Mouse (Mus musculus): ENCODE data around the gene Il6ra. TPM values are rescaled to one million over a fixed set of nuclear protein-coding genes. Genes with fewer than 3 reads are reported as not detected.

Gene Il6ra
- polyA plus RNA-seq, 1 experiment from 2014 or later = 0.54 TPM

- peak; percentile 20; the same call in 1 of the 2 replicates for ATAC-seq
- 57% methylated on average over 6 of the region's 6 CpGs for WGBS
- Histone ChIP-seq H3K4me3 (replicated peaks; ENCODE audit: low read length) (no peak overlapping the region), H3K36me3 (ENCODE audit: control insufficient read depth, insufficient read depth) (no peaks in the 10 kb centered on the region), H3K9ac (replicated peaks; ENCODE audit: low read depth, low read length) (no peak overlapping the region), H3K27me3 (replicated peaks; ENCODE audit: control insufficient read depth, insufficient read depth, low read length) (no peaks in the 10 kb centered on the region), H3K27ac (ENCODE audit: low read length) (no peak overlapping the region), H3K4me2 (ENCODE audit: low read length) (no peak overlapping the region), H3K9me3 (ENCODE audit: control insufficient read depth, low read length) (no peaks in the 10 kb centered on the region), H3K4me1 (replicated peaks; ENCODE audit: control insufficient read depth, insufficient read depth, low read length) (peaks cover 13% of the 10 kb centered on the region)
These were observed 40.3 kb downstream of the Il6ra start for GRCm38 (mm10) chr3:89872684-89873083.

- Histone ChIP-seq H3K36me3 (ENCODE audit: control insufficient read depth, insufficient read depth) (no peaks in the 10 kb centered on the region), H3K27me3 (replicated peaks; ENCODE audit: control insufficient read depth, insufficient read depth, low read length) (no peaks in the 10 kb centered on the region), H3K9ac (replicated peaks; ENCODE audit: low read depth, low read length) (no peak overlapping the region), H3K4me2 (ENCODE audit: low read length) (no peak overlapping the region), H3K9me3 (ENCODE audit: control insufficient read depth, low read length) (no peaks in the 10 kb centered on the region), H3K4me1 (replicated peaks; ENCODE audit: control insufficient read depth, insufficient read depth, low read length) (peaks cover 16% of the 10 kb centered on the region), H3K27ac (ENCODE audit: low read length) (no peak overlapping the region), H3K4me3 (replicated peaks; ENCODE audit: low read length) (no peak overlapping the region)
- no peak for ATAC-seq
- WGBS = 58% methylated on average over 7 of the region's 7 CpGs
These were observed 40.8 kb downstream of the Il6ra start for GRCm38 (mm10) chr3:89872209-89872608.

DNA sequence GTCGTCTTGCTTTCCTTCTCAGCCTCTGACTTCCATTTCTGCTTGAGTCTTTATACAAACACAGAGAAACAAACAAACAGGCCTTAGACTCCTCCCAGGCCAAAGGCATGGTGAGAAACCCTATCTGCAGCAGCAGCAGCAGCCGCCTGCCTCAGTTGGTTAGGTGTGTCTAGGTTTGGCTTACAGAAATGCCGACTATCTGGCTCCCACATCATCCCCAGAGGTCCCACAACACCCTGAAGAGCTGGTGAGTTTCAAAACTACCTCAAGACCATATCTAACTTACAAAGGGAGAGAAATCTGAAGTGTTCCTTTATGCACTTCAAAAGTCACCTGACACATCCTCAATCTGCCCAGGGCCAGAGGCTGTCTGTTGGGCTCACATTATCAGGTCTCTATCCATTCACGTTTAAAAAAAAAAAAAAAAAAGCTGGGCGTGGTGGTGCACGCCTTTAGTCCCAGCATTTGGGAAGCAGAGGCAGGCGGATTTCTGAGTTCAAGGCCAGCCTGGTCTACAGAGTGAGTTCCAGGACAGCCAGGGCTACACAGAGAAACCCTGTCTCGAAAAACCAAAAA is 41.6 kb downstream of the Il6ra start:
- Histone ChIP-seq H3K9ac (replicated peaks; ENCODE audit: low read depth, low read length) (no peak overlapping the region), H3K4me2 (ENCODE audit: low read length) (no peak overlapping the region), H3K27ac (ENCODE audit: low read length) (no peak overlapping the region), H3K4me3 (replicated peaks; ENCODE audit: low read length) (no peak overlapping the region), H3K9me3 (ENCODE audit: control insufficient read depth, low read length) (no peaks in the 10 kb centered on the region), H3K36me3 (ENCODE audit: control insufficient read depth, insufficient read depth) (no peaks in the 10 kb centered on the region), H3K27me3 (replicated peaks; ENCODE audit: control insufficient read depth, insufficient read depth, low read length) (no peaks in the 10 kb centered on the region), H3K4me1 (replicated peaks; ENCODE audit: control insufficient read depth, insufficient read depth, low read length) (peaks cover 19% of the 10 kb centered on the region)
- ATAC-seq = no peak
- WGBS = 80% methylated on average over 8 of the region's 8 CpGs

DNA sequence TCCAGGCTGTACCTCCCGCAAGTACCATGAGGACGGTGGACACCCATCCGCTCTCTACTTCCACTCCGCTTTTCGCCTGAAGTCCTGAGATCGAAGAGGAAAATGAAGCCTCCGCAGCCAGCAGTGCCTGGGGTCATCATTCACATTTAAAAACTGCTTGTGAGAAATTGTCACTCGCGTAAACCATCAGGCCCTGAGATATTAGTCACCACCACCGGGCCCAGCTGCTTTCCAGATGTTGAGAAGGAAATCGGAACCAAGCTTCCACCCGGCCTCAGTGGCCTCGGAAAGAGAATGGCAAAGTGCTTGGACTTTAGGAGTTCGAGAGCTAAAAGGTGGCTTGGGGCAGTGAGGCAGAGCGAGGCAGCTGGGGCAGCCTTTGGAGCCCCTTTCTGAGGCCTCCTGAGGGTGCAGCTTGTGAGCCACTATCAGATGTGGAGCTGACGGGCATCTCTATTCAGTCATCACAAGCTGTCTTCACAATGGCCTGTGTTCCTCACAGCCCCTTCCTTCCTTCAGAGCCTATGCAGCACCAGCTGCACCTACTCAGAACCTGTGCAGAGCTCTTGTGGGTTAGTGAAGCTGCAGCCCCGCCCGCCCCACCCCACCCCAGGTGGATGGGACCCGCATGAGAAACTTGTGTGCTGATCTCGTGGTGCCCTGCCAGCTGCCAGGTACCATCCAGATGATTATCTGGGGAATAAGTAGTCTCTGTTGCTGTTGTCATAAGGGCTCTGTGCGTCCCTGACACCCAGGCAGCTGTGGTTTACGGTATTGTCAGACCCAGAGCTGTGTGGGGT is 42.3 kb downstream of the Il6ra start:
- no peak for ATAC-seq
- no peak overlapping the region for H3K4me3 ChIP-seq (replicated peaks; ENCODE audit: low read length)
- H3K27ac ChIP-seq (ENCODE audit: low read length) = no peak overlapping the region
- no peaks in the 10 kb centered on the region for H3K27me3 ChIP-seq (replicated peaks; ENCODE audit: control insufficient read depth, insufficient read depth, low read length)
- H3K4me1 ChIP-seq (replicated peaks; ENCODE audit: control insufficient read depth, insufficient read depth, low read length) = peaks cover 19% of the 10 kb centered on the region
- H3K9ac ChIP-seq (replicated peaks; ENCODE audit: low read depth, low read length) = no peak overlapping the region
- H3K36me3 ChIP-seq (ENCODE audit: control insufficient read depth, insufficient read depth) = no peaks in the 10 kb centered on the region
- no peak overlapping the region for H3K4me2 ChIP-seq (ENCODE audit: low read length)
- WGBS = 87% methylated on average over 22 of the region's 22 CpGs
- H3K9me3 ChIP-seq (ENCODE audit: control insufficient read depth, low read length) = no peaks in the 10 kb centered on the region

- Histone ChIP-seq H3K27me3 (replicated peaks; ENCODE audit: control insufficient read depth, insufficient read depth, low read length) (no peaks in the 10 kb centered on the region), H3K9me3 (ENCODE audit: control insufficient read depth, low read length) (no peaks in the 10 kb centered on the region), H3K27ac (ENCODE audit: low read length) (no peak overlapping the region), H3K4me2 (ENCODE audit: low read length) (no peak overlapping the region), H3K36me3 (ENCODE audit: control insufficient read depth, insufficient read depth) (no peaks in the 10 kb centered on the region), H3K4me3 (replicated peaks; ENCODE audit: low read length) (no peak overlapping the region), H3K9ac (replicated peaks; ENCODE audit: low read depth, low read length) (no peak overlapping the region), H3K4me1 (replicated peaks; ENCODE audit: control insufficient read depth, insufficient read depth, low read length) (peaks cover 25% of the 10 kb centered on the region)
- no peak for ATAC-seq
- 70% methylated on average over 9 of the region's 9 CpGs for WGBS
These were observed 43.4 kb downstream of the Il6ra start for GRCm38 (mm10) chr3:89869556-89869955.

DNA sequence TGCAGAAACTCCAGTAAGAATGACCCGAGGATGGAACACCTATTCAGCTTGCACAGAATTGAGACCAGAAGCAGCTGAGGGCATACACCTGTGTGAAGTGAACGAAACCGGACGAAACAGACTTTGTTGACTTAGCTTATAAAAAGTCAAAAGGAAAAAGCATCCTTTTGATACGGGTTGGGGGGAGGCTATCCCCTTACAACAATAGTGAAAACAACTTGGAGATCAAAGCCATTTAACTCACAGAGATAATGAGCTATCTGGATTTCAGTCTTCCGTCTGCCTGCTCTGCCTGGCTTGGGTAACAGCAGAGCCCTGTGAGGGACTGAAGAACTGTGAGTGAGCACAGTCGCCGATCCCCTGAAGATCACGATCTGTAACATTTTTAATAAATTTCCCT is 44.0 kb downstream of the Il6ra start:
- ATAC-seq = no peak
- Histone ChIP-seq H3K27me3 (replicated peaks; ENCODE audit: control insufficient read depth, insufficient read depth, low read length) (no peaks in the 10 kb centered on the region), H3K4me3 (replicated peaks; ENCODE audit: low read length) (no peak overlapping the region), H3K4me1 (replicated peaks; ENCODE audit: control insufficient read depth, insufficient read depth, low read length) (peaks cover 25% of the 10 kb centered on the region), H3K36me3 (ENCODE audit: control insufficient read depth, insufficient read depth) (no peaks in the 10 kb centered on the region), H3K27ac (ENCODE audit: low read length) (peak overlapping the region; percentile 10), H3K9me3 (ENCODE audit: control insufficient read depth, low read length) (no peaks in the 10 kb centered on the region), H3K4me2 (ENCODE audit: low read length) (no peak overlapping the region), H3K9ac (replicated peaks; ENCODE audit: low read depth, low read length) (no peak overlapping the region)
- 42% methylated on average over 9 of the region's 9 CpGs for WGBS

GRCm38 (mm10) chr3:89868357-89868756 is 44.6 kb downstream of the Il6ra start:
- no peaks in the 10 kb centered on the region for H3K27me3 ChIP-seq (replicated peaks; ENCODE audit: control insufficient read depth, insufficient read depth, low read length)
- no peak overlapping the region for H3K4me2 ChIP-seq (ENCODE audit: low read length)
- H3K9ac ChIP-seq (replicated peaks; ENCODE audit: low read depth, low read length) = no peak overlapping the region
- peak overlapping the region; percentile 10 for H3K27ac ChIP-seq (ENCODE audit: low read length)
- H3K36me3 ChIP-seq (ENCODE audit: control insufficient read depth, insufficient read depth) = no peaks in the 10 kb centered on the region
- peak; percentile 69 for ATAC-seq
- H3K4me3 ChIP-seq (replicated peaks; ENCODE audit: low read length) = no peak overlapping the region
- H3K4me1 ChIP-seq (replicated peaks; ENCODE audit: control insufficient read depth, insufficient read depth, low read length) = peaks cover 25% of the 10 kb centered on the region
- H3K9me3 ChIP-seq (ENCODE audit: control insufficient read depth, low read length) = no peaks in the 10 kb centered on the region
- 10% methylated on average over 7 of the region's 7 CpGs for WGBS

DNA sequence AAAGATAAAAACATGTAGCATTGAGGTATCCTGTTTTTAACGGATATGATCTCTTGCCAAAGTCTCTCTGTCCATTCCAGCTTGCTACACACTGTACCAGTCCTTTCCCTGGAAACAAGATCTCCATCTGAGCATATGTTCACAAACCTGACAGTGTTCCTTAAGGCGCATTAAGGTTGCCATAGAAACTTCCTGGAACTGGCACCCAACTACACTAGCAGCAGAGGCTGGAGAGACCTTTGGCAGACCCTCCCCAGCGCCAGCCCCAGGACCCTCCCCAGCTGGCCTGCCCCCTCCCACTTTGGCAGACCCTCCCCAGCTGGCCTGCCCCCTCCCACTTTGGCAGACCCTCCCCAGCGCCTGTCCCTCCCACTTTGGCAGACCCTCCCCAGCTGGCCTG is 45.3 kb downstream of the Il6ra start:
- H3K4me3 ChIP-seq (replicated peaks; ENCODE audit: low read length) = no peak overlapping the region
- H3K27ac ChIP-seq (ENCODE audit: low read length) = peak overlapping the region; percentile 57
- H3K4me1 ChIP-seq (replicated peaks; ENCODE audit: control insufficient read depth, insufficient read depth, low read length) = peaks cover 25% of the 10 kb centered on the region
- no peak overlapping the region for H3K4me2 ChIP-seq (ENCODE audit: low read length)
- H3K27me3 ChIP-seq (replicated peaks; ENCODE audit: control insufficient read depth, insufficient read depth, low read length) = no peaks in the 10 kb centered on the region
- no peaks in the 10 kb centered on the region for H3K36me3 ChIP-seq (ENCODE audit: control insufficient read depth, insufficient read depth)
- H3K9ac ChIP-seq (replicated peaks; ENCODE audit: low read depth, low read length) = no peak overlapping the region
- ATAC-seq = peak; percentile 92
- H3K9me3 ChIP-seq (ENCODE audit: control insufficient read depth, low read length) = no peaks in the 10 kb centered on the region
- WGBS = 39% methylated on average over 4 of the region's 4 CpGs

DNA sequence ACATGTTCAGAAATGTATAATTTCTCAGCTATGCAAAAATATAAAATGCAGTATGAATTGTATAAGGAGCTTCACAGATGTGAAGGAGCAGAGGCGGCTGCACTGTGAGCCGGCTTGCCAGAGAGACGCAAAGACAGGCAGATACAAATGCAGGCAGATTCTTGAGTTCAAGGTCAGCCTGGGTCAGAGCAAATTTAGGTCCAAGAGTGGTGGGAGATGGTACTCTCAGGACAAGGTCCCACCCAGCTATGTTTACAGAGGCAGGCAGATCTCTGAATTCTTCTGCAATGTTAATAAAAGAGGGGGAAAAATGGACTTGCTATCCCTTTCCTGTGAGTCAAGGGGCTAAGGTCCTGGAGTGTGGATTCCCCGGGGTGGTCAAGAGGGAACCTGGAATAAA is 47.2 kb downstream of the Il6ra start:
- Histone ChIP-seq H3K9ac (replicated peaks; ENCODE audit: low read depth, low read length) (no peak overlapping the region), H3K36me3 (ENCODE audit: control insufficient read depth, insufficient read depth) (no peaks in the 10 kb centered on the region), H3K4me3 (replicated peaks; ENCODE audit: low read length) (no peak overlapping the region), H3K27me3 (replicated peaks; ENCODE audit: control insufficient read depth, insufficient read depth, low read length) (no peaks in the 10 kb centered on the region), H3K4me1 (replicated peaks; ENCODE audit: control insufficient read depth, insufficient read depth, low read length) (peaks cover 31% of the 10 kb centered on the region), H3K4me2 (ENCODE audit: low read length) (no peak overlapping the region), H3K27ac (ENCODE audit: low read length) (no peak overlapping the region), H3K9me3 (ENCODE audit: control insufficient read depth, low read length) (no peaks in the 10 kb centered on the region)
- ATAC-seq = no peak
- 75% methylated on average over 4 of the region's 4 CpGs for WGBS
